Mouse (Mus musculus) layer of hippocampus, adult 9-10 months (tissue): Measurements from ENCODE around the gene Fads1.
"Not testable (repeated sequence)": the region's sequence is repeated elsewhere in the genome, so short reads cannot be mapped to it uniquely, and the experiment has no call there.

Experiments
- DNase-seq: peaks from one replicate; pipeline ENCODE4 v3.0.0; 2022; ENCODE audit warnings: low spot score

The Fads1 gene

DNA sequence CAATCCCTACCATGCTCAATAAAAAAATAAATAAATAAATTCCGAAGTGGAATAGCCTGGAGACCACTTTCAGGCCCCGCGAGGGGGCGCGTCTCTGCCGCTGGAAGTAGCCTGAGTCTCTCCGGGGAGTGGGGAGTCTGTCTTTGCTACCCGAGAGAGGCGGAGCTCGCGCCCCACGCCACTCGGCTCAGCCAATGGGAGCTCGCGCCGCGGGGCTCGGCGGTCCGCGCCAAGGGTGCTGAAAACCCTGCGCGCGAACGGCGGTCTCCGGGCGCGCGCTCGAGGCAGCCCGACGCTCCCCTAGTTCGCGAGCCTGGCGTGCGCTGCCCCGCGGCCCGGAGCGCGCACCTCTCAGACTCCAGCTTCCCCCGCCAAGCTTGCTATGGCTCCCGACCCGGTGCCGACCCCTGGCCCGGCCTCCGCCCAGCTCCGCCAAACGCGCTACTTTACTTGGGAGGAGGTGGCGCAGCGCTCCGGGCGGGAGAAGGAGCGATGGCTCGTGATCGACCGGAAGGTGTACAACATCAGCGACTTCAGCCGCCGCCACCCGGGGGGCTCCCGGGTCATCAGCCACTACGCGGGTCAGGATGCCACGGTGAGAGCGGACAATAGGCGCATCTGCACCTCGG lies at the start of gene Fads1:
Fads1 (plus strand) TSS at position 219 of the 629 bp plus-strand sequence.
- DNase-seq = peak; percentile 79

DNA sequence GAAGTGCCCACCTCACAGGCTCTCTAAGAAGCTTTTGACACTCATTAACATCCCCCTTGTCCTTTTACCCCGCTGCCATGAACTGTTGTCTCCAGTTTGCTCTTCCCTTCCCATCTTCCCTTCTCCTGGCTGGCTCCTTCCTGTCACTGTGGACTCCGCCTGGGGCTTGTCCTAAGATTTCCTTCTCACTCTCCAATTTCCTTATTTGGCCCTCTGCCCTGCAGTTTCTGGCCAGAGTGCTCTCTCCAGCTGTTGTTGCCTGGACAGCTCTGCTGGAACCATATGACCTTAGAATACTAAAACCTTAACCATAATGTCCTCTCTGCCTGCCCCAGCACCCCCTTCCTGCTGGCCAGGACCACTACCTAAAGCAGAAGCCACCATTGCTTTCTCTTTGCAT lies 48.0 kb upstream of the Fads1 start:
- DNase-seq = no peak

DNA sequence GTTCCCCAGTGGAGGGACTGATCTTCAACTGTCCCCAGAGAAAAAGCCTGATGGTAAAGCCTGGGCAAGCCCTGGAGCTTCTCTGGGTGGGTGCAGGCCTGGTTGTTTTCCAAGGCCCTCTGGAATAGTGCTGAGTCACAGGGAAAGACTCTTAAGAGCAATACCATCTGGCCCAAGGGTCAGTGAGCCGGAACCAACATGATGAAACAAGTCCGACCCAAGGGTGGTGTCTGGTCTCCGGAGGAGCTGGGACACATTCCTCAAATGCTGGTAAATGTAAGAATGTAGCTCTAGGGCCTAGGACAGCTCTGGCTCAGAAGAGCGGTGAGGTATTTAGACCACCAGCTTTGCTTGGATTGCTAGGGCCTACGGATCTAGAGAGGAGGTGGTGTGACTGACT lies 45.3 kb upstream of the Fads1 start:
- DNase-seq = no peak

DNA sequence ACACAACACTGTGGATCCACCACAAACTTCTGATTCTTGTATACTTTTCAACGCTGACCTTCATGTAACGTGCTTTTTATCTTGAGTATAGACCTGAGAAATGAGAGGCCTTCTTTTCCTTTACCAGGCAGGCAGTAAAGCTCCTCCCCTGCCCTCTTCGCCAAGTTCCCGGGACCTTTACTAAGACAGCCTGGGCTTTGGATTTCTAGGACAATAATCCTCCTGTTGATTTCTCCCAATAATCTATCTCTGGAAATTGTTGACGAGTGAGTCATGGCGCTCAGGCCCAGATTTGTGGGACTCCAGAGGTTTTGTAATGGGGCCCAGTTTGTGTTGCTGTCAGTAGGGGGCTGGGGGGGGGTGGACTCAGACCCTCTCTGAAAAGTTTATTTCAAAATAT lies 43.0 kb upstream of the Fads1 start:
- no peak for DNase-seq

DNA sequence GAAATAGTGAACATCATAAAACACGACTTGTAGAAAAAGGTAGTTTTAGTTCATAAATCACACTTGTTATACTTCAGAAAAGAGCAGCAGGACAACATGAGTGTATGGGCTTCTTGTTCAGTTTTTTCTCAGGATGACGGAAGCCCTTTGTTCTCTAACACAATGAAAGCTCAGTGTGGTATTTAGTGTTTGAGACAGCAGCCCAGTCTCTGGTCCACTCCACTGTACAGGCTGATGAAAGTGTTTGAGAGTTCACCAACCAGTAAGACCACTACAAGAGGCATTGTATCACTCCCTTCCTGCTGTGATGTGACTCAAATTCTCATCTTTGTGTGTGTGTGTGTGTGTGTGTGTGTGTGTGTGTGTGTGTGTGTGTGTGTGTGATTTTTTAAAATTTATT lies 39.0 kb upstream of the Fads1 start:
- DNase-seq = no peak

DNA sequence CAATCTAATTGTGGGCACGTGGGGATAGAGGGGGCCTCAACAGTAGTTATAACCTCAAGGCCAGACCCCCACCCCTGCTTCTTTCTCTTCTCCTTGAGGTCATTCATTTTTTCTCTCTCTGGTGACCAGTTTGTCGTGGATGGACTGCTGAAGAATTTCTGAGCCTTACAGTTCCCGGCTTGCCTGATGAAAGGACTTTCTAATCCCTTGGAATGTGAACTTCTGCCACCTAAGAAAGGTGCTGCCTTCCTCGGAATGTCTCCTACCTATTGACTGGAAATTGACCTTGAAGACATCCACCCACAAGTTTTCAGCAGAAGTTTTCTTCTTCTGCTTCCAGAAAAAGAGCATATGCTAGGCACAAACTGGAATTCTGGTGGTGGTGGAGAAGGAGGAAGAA lies 38.2 kb upstream of the Fads1 start:
- DNase-seq = no peak

DNA sequence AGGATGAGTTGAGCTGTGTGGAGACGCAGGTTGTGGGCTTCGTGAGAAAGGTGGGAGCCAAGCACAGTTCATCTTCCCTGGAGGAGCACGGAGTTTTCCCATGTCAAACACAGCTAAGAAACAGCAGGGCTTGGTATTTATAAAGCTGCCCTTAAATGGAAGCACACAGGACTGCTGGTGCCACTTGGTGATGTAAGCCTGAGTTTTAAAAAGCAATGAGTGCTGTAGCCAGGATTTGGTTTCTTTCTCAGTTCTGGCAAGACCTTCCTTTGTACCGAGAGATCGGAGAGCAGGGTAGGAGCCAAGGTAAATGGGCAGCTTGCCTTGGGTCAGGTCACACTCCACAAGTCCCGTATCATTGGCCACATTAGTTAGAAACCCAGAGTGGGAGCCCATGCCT lies 34.1 kb upstream of the Fads1 start:
- DNase-seq = no peak

DNA sequence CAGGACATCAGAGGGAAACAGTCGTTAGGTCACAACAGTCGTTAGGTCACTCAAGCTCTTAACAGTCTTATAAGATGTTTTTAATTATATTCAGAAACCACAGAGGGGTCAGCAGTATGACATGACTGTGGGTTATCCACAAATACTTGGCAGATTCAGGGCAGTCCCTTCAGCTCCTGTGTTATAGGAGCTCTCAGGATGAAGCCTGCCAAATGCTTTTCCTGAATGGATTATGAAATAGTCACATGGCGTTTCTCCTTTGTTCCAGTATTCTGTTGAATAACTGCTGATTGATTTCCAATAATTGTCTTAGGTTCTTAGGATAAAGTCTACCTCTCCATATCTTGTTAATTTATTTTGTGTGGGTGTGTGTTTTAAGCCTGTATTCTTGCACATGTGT lies 33.5 kb upstream of the Fads1 start:
- no peak for DNase-seq

DNA sequence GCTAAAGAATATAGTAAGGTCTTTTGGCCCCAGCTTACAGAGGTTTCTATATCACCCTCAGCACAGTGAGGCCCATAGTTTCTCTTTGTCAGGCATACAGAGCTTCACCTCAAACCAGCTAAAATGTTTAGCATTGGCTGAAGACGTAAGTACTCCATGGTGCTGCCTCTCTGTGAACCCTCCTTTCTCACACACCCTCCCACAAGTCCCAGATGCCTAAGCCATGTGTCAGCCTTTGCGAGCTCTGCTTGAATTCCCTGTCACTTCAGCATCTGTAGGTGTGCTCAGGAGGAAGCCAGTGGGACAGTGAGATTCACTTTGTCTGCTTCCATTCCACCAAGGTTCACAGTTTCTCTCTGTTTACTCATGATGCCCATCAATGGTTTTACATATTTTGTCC lies 25.0 kb upstream of the Fads1 start:
- DNase-seq = no peak

DNA sequence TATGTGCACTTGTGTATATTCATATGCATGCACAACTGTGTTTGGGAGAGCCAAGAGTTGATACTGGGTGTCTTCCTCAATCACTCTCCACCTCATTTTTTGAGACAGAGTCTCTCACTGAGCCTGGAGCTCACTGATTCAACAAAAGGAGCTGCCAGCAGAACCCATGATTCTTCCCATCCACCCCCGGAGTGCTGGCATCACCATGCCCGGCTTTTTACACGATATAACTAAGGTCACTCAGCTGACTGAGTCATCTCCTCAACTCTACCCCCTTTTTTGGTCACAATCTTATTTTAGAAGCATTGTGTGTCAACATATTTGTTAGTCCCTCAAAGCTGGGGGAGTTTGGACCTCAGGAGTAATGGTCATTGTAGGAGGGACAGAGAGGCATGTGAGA lies 18.8 kb upstream of the Fads1 start:
- DNase-seq = no peak

DNA sequence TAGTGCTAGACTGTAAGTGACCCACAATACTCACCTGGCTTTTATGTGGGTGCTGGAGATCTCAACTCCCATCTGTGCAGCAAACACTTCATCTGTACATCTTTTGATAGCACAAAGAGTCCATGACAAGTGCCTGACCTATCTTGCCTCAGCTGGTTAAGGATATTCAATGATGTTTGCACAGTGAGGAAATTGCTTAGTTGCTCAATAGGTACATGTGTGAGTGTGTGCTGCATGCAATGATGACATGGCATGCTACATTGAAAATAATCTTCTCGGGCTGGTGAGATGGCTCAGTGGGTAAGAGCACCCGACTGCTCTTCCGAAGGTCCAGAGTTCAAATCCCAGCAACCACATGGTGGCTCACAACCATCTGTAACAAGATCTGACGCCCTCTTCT lies 16.8 kb upstream of the Fads1 start:
- DNase-seq = not testable (repeated sequence)

- DNase-seq = no peak
These were observed 15.6 kb upstream of the Fads1 start for GRCm38 (mm10) chr19:10167112-10167511.

GRCm38 (mm10) chr19:10167951-10168350 lies 14.7 kb upstream of the Fads1 start:
- no peak for DNase-seq

GRCm38 (mm10) chr19:10168441-10168840 lies 14.2 kb upstream of the Fads1 start:
- no peak for DNase-seq

GRCm38 (mm10) chr19:10169179-10169578 lies 13.5 kb upstream of the Fads1 start:
- no peak for DNase-seq

GRCm38 (mm10) chr19:10169692-10170330 lies 12.9 kb upstream of the Fads1 start:
- not testable (repeated sequence) for DNase-seq

DNA sequence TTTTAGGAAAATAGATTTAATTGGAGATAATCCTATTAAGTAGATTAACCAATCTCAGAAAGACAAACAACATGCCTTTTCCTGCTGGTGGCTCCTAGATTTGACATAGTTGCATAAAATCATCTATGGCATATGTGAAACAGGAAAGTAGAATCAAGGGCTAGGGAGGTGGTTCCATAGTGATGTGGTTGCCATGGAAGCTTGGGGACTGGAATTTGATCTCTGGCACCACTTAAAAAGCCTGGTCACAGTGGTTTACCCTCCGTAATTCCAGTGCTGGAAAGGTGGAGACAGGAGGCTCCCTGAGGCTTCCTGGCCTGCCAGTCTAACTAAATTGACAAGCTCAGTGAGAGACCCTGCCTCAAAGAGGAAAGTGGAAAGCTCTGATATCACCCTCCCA lies 12.2 kb upstream of the Fads1 start:
- no peak for DNase-seq

- no peak for DNase-seq
These were observed 11.3 kb upstream of the Fads1 start for GRCm38 (mm10) chr19:10171359-10171758.

- peak; percentile 68 for DNase-seq
These were observed 10.8 kb upstream of the Fads1 start for GRCm38 (mm10) chr19:10171846-10172245.

GRCm38 (mm10) chr19:10173116-10173718 lies 9.5 kb upstream of the Fads1 start:
- DNase-seq = no peak

DNA sequence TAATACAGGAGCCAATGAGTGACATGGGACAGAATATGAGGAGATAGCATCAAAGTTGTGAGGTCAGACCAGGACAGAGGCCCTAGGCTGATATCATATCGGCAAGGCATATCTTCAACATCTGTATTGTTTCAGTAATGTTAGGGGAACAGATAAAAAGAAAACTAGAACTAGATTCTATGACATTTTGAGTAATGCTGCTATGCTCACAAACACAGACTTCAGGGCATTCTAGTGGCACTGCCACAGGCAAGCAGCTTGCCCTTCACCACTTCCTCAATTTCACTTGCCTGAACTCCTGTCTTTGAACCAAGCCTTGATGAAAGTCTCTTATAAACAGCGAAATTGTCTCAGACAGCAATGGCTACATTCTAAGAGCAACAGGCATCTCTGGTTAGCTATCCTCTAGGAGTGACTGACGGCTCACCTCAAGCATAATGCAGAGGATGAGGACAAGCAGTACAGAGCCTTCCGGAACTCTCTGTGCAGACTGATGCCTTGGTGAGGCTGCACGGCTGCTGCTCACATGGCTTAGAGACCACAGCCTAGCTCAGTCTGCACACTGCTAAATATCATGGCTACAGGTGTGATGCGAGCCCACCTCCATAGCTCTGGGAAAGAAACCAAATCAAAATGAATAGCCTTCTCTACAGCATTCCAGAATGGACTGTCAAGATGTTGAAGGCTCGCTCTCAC lies 8.7 kb upstream of the Fads1 start:
- DNase-seq = no peak

DNA sequence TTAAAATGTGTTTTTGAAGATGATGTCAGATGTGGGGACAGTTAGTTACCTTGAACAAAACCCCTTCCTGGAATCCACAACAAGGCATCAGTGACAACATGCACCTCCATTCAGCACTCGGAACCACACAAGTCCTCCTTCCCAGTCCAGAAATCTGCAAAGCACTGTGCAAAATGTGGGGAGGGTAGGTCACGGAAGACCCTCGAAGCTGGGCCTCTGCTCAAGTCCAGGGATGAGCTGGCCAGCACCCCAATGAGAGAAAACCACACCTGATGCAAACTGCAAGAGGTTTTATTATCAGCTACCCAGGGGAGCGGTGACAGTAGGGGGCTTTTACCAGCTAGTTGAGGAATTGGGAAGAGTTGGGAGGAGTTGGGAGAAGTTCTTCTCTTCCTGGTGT lies 7.7 kb upstream of the Fads1 start:
- no peak for DNase-seq

- no peak for DNase-seq
These were observed 6.2 kb upstream of the Fads1 start for GRCm38 (mm10) chr19:10176477-10176876.
